Mouse (Mus musculus) brain, embryonic 18.5 days (tissue): ENCODE measurements around the gene Psen2.

Experiments used
- DNase-seq: peaks from one replicate; pipeline ENCODE4 v3.0.0-alpha.2; 2012; ENCODE audit warnings: low read depth, low spot score

Psen2 gene

GRCm38 (mm10) chr1:180249666-180250440, 13.4 kb downstream of the Psen2 start:
- no peak for DNase-seq

DNA sequence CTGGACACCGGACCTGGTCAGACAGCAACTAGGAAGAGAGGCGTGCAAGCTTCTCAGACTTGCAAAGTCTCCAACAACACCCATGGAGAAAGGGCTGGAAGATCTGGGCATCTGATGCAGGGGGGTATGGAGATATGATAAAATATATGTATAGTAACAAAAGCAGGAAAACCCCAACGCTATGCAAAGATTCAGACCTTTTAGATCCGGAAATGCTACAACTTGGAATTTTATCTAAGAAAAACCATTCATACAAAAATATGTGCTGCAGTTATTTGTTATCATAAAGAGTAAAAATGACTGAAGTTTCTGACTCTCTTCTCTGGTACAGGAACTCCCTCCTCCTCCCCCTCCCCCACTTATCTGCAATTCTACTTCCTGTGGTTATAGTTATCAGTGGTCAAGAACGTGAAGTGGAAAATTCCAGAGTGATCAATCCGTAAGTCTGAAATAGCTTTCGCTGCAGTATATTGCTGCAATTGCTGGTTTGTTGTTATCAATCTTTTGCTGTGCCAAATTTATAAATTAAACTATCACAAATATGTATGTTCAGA, 14.6 kb downstream of the Psen2 start:
- DNase-seq: no peak

DNA sequence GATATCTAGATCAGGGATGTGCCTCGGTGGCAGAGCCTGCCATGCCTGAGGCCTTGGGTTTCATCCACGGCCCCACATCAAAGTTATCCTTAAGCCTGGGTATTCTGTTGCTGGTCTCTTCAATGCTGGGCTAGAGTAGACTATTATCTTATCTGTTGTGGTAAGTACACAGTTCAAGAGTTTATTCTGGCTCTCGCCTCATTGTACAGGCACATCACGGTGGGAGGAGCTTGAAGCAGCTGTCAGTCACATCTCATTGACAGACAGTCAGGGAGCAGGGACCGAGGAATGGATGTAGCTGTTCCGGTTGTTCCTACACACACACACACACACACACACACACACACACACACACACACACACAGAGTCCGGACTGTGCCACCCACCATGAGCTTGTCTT, 15.3 kb downstream of the Psen2 start:
- DNase-seq: no peak

DNA sequence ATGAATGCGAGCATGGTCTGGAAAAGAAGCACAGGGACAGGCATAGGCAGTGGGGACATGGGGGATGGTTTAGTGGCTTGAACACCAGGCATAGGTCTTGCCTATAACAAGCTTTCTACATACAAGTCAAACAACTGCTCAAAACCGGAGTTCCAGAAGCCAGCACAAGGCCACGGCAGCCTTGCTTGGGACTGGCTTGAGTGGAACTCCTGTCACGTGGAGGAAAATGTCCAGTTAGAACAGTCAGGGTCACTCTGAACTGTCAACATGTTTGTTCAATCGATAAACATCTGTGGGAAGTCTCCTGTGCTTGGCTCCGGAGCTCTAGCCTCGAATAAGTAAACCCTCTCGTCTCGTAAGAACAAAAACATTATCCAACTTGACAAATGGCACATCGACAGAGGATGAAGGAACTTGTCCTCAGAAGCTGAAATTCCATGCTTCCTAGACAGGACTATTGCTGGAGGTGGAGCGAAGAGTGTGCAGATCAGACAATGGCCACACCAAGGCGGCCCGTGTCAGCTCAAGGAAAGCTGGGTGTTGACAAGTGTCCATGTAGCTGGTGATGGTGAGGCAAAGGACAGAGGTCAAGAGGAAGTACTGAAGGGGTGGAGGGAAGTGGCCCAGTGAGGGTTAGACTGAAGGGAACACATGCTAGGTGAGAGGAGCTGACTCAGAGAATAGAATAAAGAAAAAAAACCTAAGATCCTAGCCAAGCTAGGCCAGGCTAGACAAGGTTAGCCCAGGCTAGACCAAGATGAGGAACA, 17.3 kb downstream of the Psen2 start:
- no peak for DNase-seq

DNA sequence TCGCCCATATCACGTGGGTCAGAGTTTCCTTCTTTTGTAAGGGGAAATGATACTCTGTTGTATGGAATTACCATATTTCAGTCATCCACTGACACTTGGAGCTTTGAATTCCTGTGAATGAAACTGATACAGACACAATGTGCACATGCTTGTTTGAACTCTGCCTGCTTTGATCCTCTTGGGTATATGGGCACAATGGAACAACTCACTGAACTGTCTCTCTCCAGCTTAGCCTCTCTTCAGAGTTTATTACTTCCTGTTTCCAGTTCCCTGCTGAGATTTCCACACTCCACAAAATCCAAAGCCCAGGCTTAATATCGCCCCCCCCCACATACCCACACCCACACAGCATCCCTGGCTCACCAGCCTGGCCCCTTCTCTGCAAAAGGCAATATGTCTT, 31.5 kb downstream of the Psen2 start:
- no peak for DNase-seq

GRCm38 (mm10) chr1:180230580-180230979, 32.7 kb downstream of the Psen2 start:
- no peak for DNase-seq

- no peak for DNase-seq
Observed at GRCm38 (mm10) chr1:180229906-180230305, 33.3 kb downstream of the Psen2 start.

GRCm38 (mm10) chr1:180228854-180229253, 34.4 kb downstream of the Psen2 start:
- no peak for DNase-seq

- no peak for DNase-seq
Observed at GRCm38 (mm10) chr1:180226766-180227165, 36.5 kb downstream of the Psen2 start.

- no peak for DNase-seq
Observed at GRCm38 (mm10) chr1:180226221-180226713, 37.0 kb downstream of the Psen2 start.

DNA sequence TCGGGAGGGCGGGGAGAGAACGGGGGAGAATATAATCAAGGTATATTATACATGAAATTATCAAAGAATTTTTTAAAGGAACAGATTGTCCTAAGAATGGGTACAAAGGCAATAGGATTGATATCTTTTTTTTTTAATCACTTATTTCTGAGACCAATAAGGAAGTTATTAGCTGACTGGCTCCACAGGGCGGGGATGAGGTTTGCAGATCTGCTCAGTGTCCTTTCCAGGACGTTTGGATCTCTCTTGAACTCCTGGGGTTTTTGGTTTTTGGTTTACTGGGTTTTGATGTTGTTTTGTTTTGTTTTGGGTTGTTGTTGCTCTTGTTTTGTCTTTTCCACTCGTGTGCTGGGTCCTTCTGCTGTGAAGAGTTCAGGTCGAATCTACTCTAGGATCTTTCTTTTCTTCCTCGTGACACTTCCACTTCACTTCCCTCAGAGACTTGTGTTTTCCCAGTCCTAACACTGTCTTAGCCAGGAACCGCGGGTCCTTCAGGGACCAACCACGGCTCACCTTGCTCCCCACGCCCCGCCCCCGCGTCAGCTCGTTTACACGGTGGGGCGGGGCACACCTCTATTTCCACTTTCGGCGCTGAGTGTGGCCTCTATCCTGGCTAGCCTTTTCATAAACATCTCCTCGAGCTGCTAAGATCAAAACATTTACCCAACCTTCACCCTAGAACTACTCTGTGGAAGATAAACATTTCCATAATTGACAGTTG, 37.6 kb downstream of the Psen2 start:
- DNase-seq: no peak

GRCm38 (mm10) chr1:180222007-180222406, 41.2 kb downstream of the Psen2 start:
- no peak for DNase-seq

- DNase-seq: no peak
Observed at GRCm38 (mm10) chr1:180220791-180221542, 42.3 kb downstream of the Psen2 start.

DNA sequence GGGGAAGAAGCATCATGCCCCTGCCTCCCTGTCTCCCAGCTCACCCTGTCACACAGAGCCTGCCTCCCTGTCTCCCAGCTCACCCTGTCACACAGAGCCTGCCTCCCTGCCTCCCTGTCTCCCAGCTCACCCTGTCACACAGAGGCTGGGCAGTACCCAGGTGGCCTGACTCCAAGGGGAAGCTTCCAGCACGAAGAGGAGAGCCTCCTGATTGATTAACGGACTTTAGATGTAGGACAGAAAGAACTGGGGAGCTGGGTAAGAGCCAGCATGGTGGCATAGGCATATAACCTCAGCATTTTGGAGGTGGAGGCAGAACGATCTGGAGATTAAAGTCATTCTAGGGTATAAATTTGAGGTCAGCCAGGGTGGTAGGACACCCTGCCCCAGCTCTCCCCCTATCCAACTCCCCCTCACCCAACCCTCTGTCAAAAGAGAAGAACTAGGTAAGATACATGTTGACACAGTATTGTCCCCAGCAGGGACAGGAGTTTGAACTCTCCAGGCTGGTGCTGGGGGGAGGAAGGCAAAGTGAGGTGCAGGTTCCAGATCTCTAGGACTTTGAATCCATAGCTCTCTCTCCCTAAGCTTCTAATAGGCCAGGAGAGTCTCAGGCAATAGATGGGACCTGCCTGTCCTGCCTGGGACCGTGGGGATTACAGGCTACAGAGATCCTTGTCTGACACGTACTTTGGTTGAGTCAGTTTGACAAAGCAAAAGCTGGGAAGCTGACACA, 46.5 kb downstream of the Psen2 start:
- no peak for DNase-seq

- DNase-seq: no peak
Observed at GRCm38 (mm10) chr1:180215044-180215443, 48.2 kb downstream of the Psen2 start.

- no peak for DNase-seq
Observed at GRCm38 (mm10) chr1:180212911-180213310, 50.3 kb downstream of the Psen2 start.

DNA sequence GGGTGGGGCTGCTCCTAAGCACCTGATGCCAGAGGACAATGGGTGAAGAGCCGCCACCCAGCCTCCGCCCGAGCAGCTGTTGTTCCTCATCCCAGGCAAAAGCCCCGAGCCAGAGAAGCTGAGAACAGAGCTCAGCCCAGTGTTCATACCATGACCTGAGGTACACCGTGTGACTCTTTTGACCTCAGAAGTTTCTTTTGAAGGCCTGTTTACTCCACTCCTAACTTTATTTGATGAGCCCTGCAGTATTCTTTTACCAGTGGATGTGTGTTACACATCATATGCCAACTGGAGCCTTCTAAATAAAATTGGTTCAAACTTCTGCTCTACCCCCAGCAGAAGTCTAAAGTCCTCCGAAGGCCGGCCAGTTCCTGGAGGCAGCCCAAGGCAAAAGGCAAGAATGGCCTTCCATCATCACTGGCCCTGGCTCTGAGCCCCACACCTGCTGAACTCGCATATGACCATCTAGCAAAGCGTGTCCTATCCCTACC, 52.4 kb downstream of the Psen2 start:
- no peak for DNase-seq

DNA sequence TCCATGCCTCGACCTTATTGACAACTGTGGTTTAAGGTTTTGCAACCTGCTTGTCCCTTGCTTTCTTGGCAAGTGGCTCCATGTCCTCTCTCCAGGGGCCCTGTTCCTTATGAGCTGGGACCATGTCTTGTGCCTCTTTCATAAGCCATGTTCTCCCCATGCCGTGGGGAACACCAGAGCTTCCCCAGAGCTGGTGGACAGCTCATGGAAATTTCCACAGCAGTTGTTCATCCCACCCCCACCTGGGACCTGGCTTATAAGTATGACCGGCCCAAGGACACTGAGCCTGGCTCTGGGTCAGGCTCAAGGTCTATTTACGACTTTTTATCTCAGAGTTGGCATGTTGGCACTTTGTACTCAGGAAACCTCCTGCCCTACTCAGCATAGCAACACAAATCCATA, 53.2 kb downstream of the Psen2 start:
- no peak for DNase-seq

- DNase-seq: no peak
Observed at GRCm38 (mm10) chr1:180208370-180208769, 54.9 kb downstream of the Psen2 start.

- DNase-seq: no peak
Observed at GRCm38 (mm10) chr1:180200722-180201121, 62.5 kb downstream of the Psen2 start.
